Mouse (Mus musculus): ENCODE data around the gene Mfsd4b2. TPM values are rescaled to one million over a fixed set of nuclear protein-coding genes. Genes with fewer than 3 reads are reported as not detected.
"Not testable (repeated sequence)": the region's sequence is repeated elsewhere in the genome, so short reads cannot be mapped to it uniquely, and the experiment has no call there.

Mfsd4b2 gene
- polyA plus RNA-seq, 1 experiment = not detected

DNA sequence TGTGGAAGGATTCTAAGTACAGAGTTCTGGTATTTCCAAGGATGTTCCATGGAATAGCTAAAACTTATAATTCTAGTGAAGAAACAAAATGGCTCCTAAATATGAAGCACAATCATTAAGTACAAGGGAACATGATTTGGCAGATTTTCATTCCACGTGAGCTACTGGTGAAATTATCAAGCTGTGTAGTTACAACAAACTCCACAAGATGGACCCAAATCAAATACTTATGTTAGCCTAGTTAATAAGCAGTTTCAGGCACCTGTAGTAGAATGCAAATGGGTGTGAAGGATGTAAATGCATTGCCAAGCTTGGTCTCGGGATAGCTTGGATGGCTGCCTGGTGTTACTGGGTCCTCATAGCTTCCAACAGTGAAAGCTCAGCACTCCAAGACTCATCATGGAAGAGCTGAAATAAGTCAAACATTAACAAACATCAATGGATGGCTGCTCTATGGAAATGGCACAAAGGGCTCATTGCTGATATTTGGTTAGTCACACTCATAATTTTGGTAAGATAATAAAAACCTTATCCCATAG, 29.7 kb upstream of the Mfsd4b2 start:
- Histone ChIP-seq H3K27ac (ENCODE audit: insufficient read depth, low read length) (no peak overlapping the region), H3K27me3 (ENCODE audit: control insufficient read depth, insufficient read depth, low read length) (no peaks in the 10 kb centered on the region), H3K4me3 (replicated peaks; ENCODE audit: insufficient read depth, low read depth, low read length) (no peak overlapping the region), H3K4me1 (ENCODE audit: control insufficient read depth, insufficient read depth, low read length) (no peaks in the 10 kb centered on the region)
- TF ChIP-seq POLR2A (IDR thresholded peaks at IDR 0.05; ENCODE audit: borderline replicate concordance, insufficient read depth, low read length) = no peak
- TF ChIP-seq CTCF (IDR thresholded peaks at IDR 0.05; ENCODE audit: borderline replicate concordance, insufficient read depth, low read depth, low read length) = no peak
- DNase-seq = no peak
- 28% methylated on average over 2 of the region's 2 CpGs for WGBS

DNA sequence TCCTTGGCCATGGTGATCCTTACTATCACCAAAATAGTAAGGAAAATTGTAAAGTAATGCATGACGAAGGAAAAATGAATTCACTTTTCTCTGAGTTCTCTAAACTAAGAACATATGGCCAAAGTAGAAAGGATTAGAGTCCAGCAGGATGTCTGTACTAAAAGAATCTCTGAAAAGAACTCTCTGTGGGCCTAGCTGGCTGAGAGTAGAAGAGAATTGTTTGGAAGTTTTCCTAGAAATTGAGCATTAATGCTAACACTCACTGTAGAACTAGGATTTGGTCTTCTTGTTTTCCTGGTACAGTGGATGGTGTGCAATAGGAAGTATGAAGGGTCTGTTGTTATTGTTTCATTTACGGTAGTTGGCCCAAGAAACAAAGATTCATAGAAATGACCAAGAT, 28.4 kb upstream of the Mfsd4b2 start:
- H3K4me1 ChIP-seq (ENCODE audit: control insufficient read depth, insufficient read depth, low read length) = no peaks in the 10 kb centered on the region
- WGBS = 84% methylated on average over 2 of the region's 2 CpGs
- no peak for TF ChIP-seq POLR2A (IDR thresholded peaks at IDR 0.05; ENCODE audit: borderline replicate concordance, insufficient read depth, low read length)
- no peak overlapping the region for H3K4me3 ChIP-seq (replicated peaks; ENCODE audit: insufficient read depth, low read depth, low read length)
- no peak overlapping the region for H3K27ac ChIP-seq (ENCODE audit: insufficient read depth, low read length)
- no peak for DNase-seq
- H3K27me3 ChIP-seq (ENCODE audit: control insufficient read depth, insufficient read depth, low read length) = no peaks in the 10 kb centered on the region

DNA sequence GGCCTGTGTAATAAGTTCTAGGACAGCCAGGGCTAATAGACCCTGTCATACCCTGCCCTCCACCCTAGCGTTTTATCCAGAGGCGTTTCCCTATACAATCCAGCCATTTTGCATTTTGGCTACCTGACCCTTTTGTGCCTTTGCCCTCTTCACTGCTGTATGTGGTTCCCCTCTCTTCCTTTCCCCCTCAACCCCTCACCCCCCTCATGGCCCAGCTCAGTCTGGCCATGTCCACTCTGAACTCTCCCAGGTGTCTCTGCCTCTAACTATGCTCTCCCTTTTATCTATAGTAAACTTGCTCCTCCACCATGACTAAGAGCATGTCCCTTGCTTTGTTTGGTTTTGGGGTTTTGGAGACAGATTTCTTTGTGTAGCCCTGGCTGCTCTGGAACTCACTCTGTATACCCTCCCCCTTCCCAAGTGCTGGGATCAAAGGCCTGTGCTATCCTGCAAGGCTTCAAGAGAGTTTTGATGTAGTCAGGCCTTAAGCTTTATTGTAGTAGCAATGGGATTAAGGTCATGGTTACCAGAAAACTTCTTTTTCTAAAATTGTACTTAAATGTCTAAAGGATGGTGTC, 22.7 kb upstream of the Mfsd4b2 start:
- no peak overlapping the region for H3K4me3 ChIP-seq (replicated peaks; ENCODE audit: insufficient read depth, low read depth, low read length)
- no peaks in the 10 kb centered on the region for H3K27me3 ChIP-seq (ENCODE audit: control insufficient read depth, insufficient read depth, low read length)
- DNase-seq = no peak
- no peaks in the 10 kb centered on the region for H3K4me1 ChIP-seq (ENCODE audit: control insufficient read depth, insufficient read depth, low read length)
- no peak overlapping the region for H3K27ac ChIP-seq (ENCODE audit: insufficient read depth, low read length)
- TF ChIP-seq POLR2A (IDR thresholded peaks at IDR 0.05; ENCODE audit: borderline replicate concordance, insufficient read depth, low read length) (no peak), CTCF (IDR thresholded peaks at IDR 0.05; ENCODE audit: borderline replicate concordance, insufficient read depth, low read depth, low read length) (no peak)
- WGBS = 95% methylated on average over 2 of the region's 2 CpGs

DNA sequence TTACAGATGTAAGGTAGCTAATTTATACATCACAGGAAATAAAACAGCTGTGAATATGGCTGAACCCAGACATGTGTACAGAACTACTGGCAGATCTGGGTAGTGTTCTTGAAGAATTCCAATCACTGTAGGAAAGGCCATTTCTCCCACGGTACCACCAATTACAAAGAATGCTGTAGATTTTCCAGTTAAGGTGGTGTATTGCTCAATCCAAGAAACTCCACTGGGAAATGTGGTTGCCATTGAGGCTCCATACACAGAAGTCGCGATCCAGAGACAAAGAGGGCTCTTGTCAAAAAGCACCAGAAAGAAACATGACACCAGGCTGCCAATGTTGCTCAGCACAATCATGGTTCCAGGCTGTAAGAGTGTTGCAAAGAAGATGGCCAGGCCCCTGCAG, 20.5 kb upstream of the Mfsd4b2 start:
- H3K27ac ChIP-seq (ENCODE audit: insufficient read depth, low read length); H3K4me1 ChIP-seq (ENCODE audit: control insufficient read depth, insufficient read depth, low read length); H3K4me3 ChIP-seq (replicated peaks; ENCODE audit: insufficient read depth, low read depth, low read length); H3K27me3 ChIP-seq (ENCODE audit: control insufficient read depth, insufficient read depth, low read length); DNase-seq: not testable (repeated sequence)
- 86% methylated on average over 3 of the region's 3 CpGs for WGBS

DNA sequence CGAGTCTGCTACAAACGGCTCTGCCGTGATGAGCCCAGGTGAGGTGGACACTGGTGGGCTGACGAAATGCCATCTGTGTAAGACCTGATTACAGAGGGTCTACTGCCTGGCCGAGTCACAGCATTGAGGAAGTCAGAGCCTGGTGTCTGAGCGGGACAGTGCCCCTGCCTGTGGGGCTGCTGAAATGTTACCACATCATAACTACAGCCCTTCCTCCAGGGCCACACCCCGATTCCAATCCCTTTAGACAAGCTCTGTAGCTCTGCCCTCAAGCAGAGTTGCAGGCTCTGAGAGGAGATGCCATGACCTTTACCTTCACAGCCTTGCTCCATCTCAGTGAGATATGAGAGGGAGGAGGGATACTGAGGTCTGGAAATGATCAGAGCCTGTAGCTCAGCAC, 9.8 kb upstream of the Mfsd4b2 start:
- Histone ChIP-seq H3K4me1 (ENCODE audit: control insufficient read depth, insufficient read depth, low read length) (no peaks in the 10 kb centered on the region), H3K27ac (ENCODE audit: insufficient read depth, low read length) (no peak overlapping the region), H3K4me3 (replicated peaks; ENCODE audit: insufficient read depth, low read depth, low read length) (no peak overlapping the region), H3K27me3 (ENCODE audit: control insufficient read depth, insufficient read depth, low read length) (no peaks in the 10 kb centered on the region)
- 82% methylated on average over 7 of the region's 7 CpGs for WGBS
- no peak for DNase-seq
- no peak for TF ChIP-seq CTCF (IDR thresholded peaks at IDR 0.05; ENCODE audit: borderline replicate concordance, insufficient read depth, low read depth, low read length)
- TF ChIP-seq POLR2A (IDR thresholded peaks at IDR 0.05; ENCODE audit: borderline replicate concordance, insufficient read depth, low read length) = no peak

DNA sequence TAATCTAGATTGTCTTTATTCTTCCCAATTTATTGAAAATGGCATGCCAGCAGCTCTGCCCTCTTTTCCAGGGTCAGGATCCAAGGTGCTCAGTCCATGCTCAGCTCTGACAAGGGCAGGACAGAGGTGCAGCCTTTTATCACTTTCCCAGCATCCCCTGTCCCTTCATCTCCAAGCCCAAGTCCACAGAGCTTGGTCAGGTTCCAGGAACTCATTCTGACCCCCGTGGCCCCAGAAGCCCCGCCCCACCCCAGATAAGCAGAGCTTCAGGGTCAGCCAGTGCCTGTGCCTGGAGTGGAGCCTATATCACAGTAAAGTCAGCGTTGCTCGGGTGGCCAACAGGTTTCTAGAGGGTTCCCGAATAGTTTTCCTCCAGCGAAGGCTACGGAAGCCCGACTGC, 2.2 kb downstream of the Mfsd4b2 start:
- WGBS = 79% methylated on average over 8 of the region's 8 CpGs
- not testable (repeated sequence) for DNase-seq

DNA sequence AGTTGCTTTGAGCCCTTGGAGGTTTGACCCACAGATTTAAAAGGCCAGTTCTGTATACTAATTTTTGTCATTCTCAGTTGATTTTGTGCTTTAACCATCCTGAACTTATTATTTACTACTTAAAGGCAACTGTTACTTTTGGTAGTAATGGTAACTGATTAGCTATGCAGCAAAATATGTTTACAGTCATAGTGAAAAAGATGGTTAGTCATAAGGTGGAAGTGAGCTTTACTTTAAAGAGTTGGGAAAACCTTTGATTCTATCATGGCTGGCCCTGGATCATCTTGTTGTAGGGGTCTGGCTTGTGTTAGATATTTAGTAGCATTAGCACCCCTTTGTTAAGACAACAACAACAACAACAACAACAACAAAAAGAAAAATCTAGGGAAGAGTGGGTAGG, 14.1 kb downstream of the Mfsd4b2 start:
- Histone ChIP-seq H3K4me1 (ENCODE audit: control insufficient read depth, insufficient read depth, low read length) (no peaks in the 10 kb centered on the region), H3K27me3 (ENCODE audit: control insufficient read depth, insufficient read depth, low read length) (no peaks in the 10 kb centered on the region), H3K4me3 (replicated peaks; ENCODE audit: insufficient read depth, low read depth, low read length) (no peak overlapping the region), H3K27ac (ENCODE audit: insufficient read depth, low read length) (no peak overlapping the region)
- TF ChIP-seq POLR2A (IDR thresholded peaks at IDR 0.05; ENCODE audit: borderline replicate concordance, insufficient read depth, low read length) (no peak), CTCF (IDR thresholded peaks at IDR 0.05; ENCODE audit: borderline replicate concordance, insufficient read depth, low read depth, low read length) (no peak)
- no peak for DNase-seq

More for the DNA sequence above, 2.2 kb downstream of the Mfsd4b2 start:
- H3K27ac ChIP-seq (ENCODE audit: insufficient read depth, low read length); H3K4me3 ChIP-seq (replicated peaks; ENCODE audit: insufficient read depth, low read depth, low read length); H3K4me1 ChIP-seq (ENCODE audit: control insufficient read depth, insufficient read depth, low read length); H3K27me3 ChIP-seq (ENCODE audit: control insufficient read depth, insufficient read depth, low read length): not testable (repeated sequence)

DNA sequence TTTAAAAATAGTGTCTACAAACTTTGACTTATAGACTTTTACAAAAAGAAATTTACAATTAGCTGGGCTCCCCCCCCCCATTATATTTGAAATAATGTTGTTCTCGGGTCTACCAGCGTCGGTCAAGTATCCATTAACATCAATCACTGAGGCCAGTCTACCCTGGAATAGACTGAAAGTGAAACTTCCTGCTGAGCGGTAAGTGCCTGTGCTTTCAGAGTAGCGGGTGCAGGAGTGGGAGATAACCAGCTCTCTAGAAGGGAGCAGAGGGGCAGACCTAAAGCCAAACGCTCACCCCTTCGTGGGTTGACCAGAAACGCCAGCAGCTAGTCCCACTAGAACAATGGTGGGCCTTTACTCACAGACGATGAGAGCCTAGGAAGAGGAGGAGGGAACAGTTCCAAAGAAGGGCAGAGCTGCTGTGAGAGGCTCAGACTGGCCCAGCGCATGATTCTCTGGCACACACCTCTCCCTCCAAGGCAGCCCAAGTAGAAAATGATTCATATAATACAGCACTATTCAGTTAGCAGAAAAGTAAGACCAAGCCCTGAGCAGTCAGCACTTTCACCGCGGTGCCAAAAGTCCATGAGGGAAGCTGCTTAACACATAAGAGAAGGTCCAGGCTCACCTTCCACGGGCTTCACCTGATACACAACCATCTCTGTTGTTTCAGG, 17.8 kb downstream of the Mfsd4b2 start:
- TF ChIP-seq CTCF (IDR thresholded peaks at IDR 0.05; ENCODE audit: borderline replicate concordance, insufficient read depth, low read depth, low read length) = no peak
- no peak for TF ChIP-seq POLR2A (IDR thresholded peaks at IDR 0.05; ENCODE audit: borderline replicate concordance, insufficient read depth, low read length)
- Histone ChIP-seq H3K27ac (ENCODE audit: insufficient read depth, low read length) (no peak overlapping the region), H3K4me1 (ENCODE audit: control insufficient read depth, insufficient read depth, low read length) (no peaks in the 10 kb centered on the region), H3K27me3 (ENCODE audit: control insufficient read depth, insufficient read depth, low read length) (no peaks in the 10 kb centered on the region), H3K4me3 (replicated peaks; ENCODE audit: insufficient read depth, low read depth, low read length) (no peak overlapping the region)
- DNase-seq = no peak
- WGBS = 67% methylated on average over 13 of the region's 13 CpGs

All from cerebellum, adult 2 months (tissue).